8 mouse cellular contexts compared by ENCODE assay signal in the genomic region with DNA sequence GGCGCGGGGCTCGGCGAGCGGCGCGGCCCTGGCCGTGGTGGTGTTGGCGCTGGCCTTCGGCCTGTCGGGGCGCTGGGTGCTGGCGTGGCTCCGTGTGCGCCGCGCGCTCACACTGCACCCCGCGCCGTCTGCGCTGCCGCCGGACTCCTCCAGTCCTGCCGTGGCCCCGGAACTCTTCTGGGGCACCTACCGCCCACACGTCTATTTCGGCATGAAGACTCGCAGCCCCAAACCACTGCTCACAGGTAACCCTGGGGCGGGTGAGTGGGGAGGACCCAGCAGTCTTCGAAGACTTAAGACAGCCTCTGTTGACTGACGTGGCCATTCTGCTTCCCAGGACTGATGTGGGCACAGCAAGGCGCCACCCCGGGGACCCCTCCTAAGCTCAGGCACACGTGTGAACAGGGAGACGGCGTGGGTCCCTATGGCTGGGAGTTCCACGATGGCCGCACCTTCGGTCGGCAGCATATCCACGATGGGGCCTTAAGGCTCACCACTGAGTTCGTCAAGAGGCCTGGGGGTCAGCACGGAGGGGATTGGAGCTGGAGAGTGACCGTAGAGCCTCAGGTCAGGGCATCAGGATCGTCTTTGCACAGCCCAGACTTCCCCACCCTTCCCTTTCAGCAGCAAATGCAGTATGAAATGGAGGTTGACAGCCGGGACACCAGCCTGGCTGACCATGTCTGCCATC. TPM values are rescaled to one million over a fixed set of nuclear protein-coding genes. Genes with fewer than 3 reads are reported as not detected.
DNase-seq lines count a peak whose midpoint lies in the region; ATAC-seq and TF ChIP-seq lines count a peak whose summit lies in the region.

No protein-coding gene starts in this region.

- in situ Hi-C loops in Patski (cut with MboI; ENCODE audit: low pct_unique_long_range_greater_than_20kb): loop anchor here (5.0 kb wide), 1 partner anchor 41 kb away; a partner anchor contains a TSS

- no peak for TF ChIP-seq CTCF in Patski (IDR thresholded peaks at IDR 0.05)

- H3K9ac ChIP-seq in kidney, embryonic 16.5 days (replicated peaks; ENCODE audit: low read length): peak overlapping the region; percentile 69
- H3K9ac ChIP-seq in forebrain, embryonic 15.5 days (replicated peaks): peak overlapping the region; percentile 81
- peak overlapping the region; percentile 96 for H3K9ac ChIP-seq in liver, embryonic 13.5 days
- peak overlapping the region; percentile 66 for H3K9ac ChIP-seq in stomach, embryonic 15.5 days

- H3K27me3 ChIP-seq in kidney, embryonic 16.5 days (ENCODE audit: insufficient read depth, low read length): no peaks in the 10 kb centered on the region
- no peaks in the 10 kb centered on the region for H3K27me3 ChIP-seq in Patski
- H3K27me3 ChIP-seq in forebrain, embryonic 15.5 days: no peaks in the 10 kb centered on the region
- H3K27me3 ChIP-seq in liver, embryonic 13.5 days: no peaks in the 10 kb centered on the region
- no peaks in the 10 kb centered on the region for H3K27me3 ChIP-seq in stomach, embryonic 15.5 days (replicated peaks)

- peaks cover 41% of the 10 kb centered on the region for H3K4me1 ChIP-seq in kidney, embryonic 16.5 days (ENCODE audit: insufficient read depth, low read length)
- peaks cover 44% of the 10 kb centered on the region for H3K4me1 ChIP-seq in forebrain, embryonic 15.5 days
- H3K4me1 ChIP-seq in liver, embryonic 13.5 days (replicated peaks): peaks cover 84% of the 10 kb centered on the region
- H3K4me1 ChIP-seq in stomach, embryonic 15.5 days: peaks cover 39% of the 10 kb centered on the region

- peak overlapping the region; percentile 21; the same call in 1 of the 2 replicates for H3K27ac ChIP-seq in kidney, embryonic 16.5 days (ENCODE audit: low read length)
- peak overlapping the region; percentile 79 for H3K27ac ChIP-seq in forebrain, embryonic 15.5 days (replicated peaks)
- peak overlapping the region; percentile 93 for H3K27ac ChIP-seq in liver, embryonic 13.5 days
- peak overlapping the region; percentile 86 for H3K27ac ChIP-seq in stomach, embryonic 15.5 days

- DNase-seq in kidney, adult 8-10 months: no peak
- DNase-seq in Patski (ENCODE audit: low read depth, low spot score): no peak
- no peak for DNase-seq in liver, embryonic 13.5 days
- DNase-seq in urinary bladder, postnatal 10 days (ENCODE audit: low spot score): no peak
- DNase-seq in ovary, postnatal 36 days (ENCODE audit: low spot score): no peak

- POLR2A ChIA-PET in Patski (lab: Charles Lee): no interaction called here

- H3K4me3 ChIP-seq in kidney, embryonic 16.5 days (ENCODE audit: low read length): peak overlapping the region; percentile 72
- peak overlapping the region; percentile 77 for H3K4me3 ChIP-seq in forebrain, embryonic 15.5 days
- H3K4me3 ChIP-seq in liver, embryonic 13.5 days (replicated peaks): peak overlapping the region; percentile 89
- peak overlapping the region; percentile 68 for H3K4me3 ChIP-seq in stomach, embryonic 15.5 days (replicated peaks)

- ATAC-seq in kidney, embryonic 16.5 days (ENCODE audit: low FRiP score, low TSS enrichment): peak; percentile 59
- peak; percentile 63 for ATAC-seq in Patski
- ATAC-seq in forebrain, embryonic 15.5 days (replicated peaks): peak; percentile 62
- ATAC-seq in liver, embryonic 13.5 days (ENCODE audit: low read depth): peak; percentile 57
- peak; percentile 54 for ATAC-seq in stomach, embryonic 15.5 days (ENCODE audit: insufficient read depth, low FRiP score, low read depth)

- H3K9me3 ChIP-seq in kidney, embryonic 16.5 days (ENCODE audit: low read length): no peaks in the 10 kb centered on the region
- H3K9me3 ChIP-seq in forebrain, embryonic 15.5 days: no peaks in the 10 kb centered on the region
- no peaks in the 10 kb centered on the region for H3K9me3 ChIP-seq in liver, embryonic 13.5 days (replicated peaks)
- no peaks in the 10 kb centered on the region for H3K9me3 ChIP-seq in stomach, embryonic 15.5 days

- WGBS in kidney, embryonic 16.5 days: under 1% methylated on average over 41 of the region's 48 CpGs
- 1% methylated on average over 47 of the region's 48 CpGs for WGBS in forebrain, embryonic 15.5 days
- WGBS in liver, embryonic 13.5 days (ENCODE audit: insufficient replicate concordance): 2% methylated on average over 48 of the region's 48 CpGs
- 1% methylated on average over 38 of the region's 48 CpGs for WGBS in stomach, embryonic 15.5 days

- CTCF ChIA-PET in Patski (lab: Charles Lee): no interaction called here

- H3K4me2 ChIP-seq in kidney, embryonic 16.5 days (replicated peaks; ENCODE audit: low read depth, low read length): peak overlapping the region; percentile 90
- peak overlapping the region; percentile 97 for H3K4me2 ChIP-seq in forebrain, embryonic 15.5 days (replicated peaks)
- H3K4me2 ChIP-seq in liver, embryonic 13.5 days: peak overlapping the region; percentile 97
- peak overlapping the region; percentile 88 for H3K4me2 ChIP-seq in stomach, embryonic 15.5 days

- H3K36me3 ChIP-seq in kidney, embryonic 16.5 days (ENCODE audit: insufficient read depth, low read length): peaks cover 17% of the 10 kb centered on the region
- peaks cover 26% of the 10 kb centered on the region; the same call in 1 of the 2 replicates for H3K36me3 ChIP-seq in forebrain, embryonic 15.5 days
- H3K36me3 ChIP-seq in liver, embryonic 13.5 days: peaks cover 40% of the 10 kb centered on the region
- peaks cover 18% of the 10 kb centered on the region for H3K36me3 ChIP-seq in stomach, embryonic 15.5 days

RNA-seq across cellular contexts. Expression of a gene that starts 0.5 kb away (rescaled TPM):
- 10.6 and 34.9 TPM in 2 replicates for polyA plus RNA-seq in kidney, embryonic 16.5 days (2015; fragmentation: Nextera tagmentation; extraction: Ambion mirVana)
- 34.6 TPM for polyA plus RNA-seq in Patski (2021)
- 24.2 and 26.7 TPM in 2 replicates for polyA plus RNA-seq in forebrain, embryonic 15.5 days (2015; fragmentation: Nextera tagmentation; extraction: Ambion mirVana)
- polyA plus RNA-seq in liver, embryonic 13.5 days (2015; fragmentation: Nextera tagmentation; extraction: Ambion mirVana): 44.9 and 46.7 TPM in 2 replicates
- 53.6 and 58.0 TPM in 2 replicates for polyA plus RNA-seq in stomach, embryonic 15.5 days (2015; fragmentation: Nextera tagmentation; extraction: Ambion mirVana)

RNA-seq across cellular contexts. Expression of a gene that starts 5.5 kb away (rescaled TPM):
- 159 and 160 TPM in 2 replicates for polyA plus RNA-seq in kidney, embryonic 16.5 days (2015; fragmentation: Nextera tagmentation; extraction: Ambion mirVana)
- 95.1 TPM for polyA plus RNA-seq in Patski (2021)
- 229 and 231 TPM in 2 replicates for polyA plus RNA-seq in forebrain, embryonic 15.5 days (2015; fragmentation: Nextera tagmentation; extraction: Ambion mirVana)
- polyA plus RNA-seq in liver, embryonic 13.5 days (2015; fragmentation: Nextera tagmentation; extraction: Ambion mirVana): 30.4 and 32.3 TPM in 2 replicates
- 91.5 and 101 TPM in 2 replicates for polyA plus RNA-seq in stomach, embryonic 15.5 days (2015; fragmentation: Nextera tagmentation; extraction: Ambion mirVana)

RNA-seq across cellular contexts. Expression of a gene that starts 7.0 kb away (rescaled TPM):
- 131 and 143 TPM in 2 replicates for polyA plus RNA-seq in kidney, embryonic 16.5 days (2015; fragmentation: Nextera tagmentation; extraction: Ambion mirVana)
- 93.4 TPM for polyA plus RNA-seq in Patski (2021)
- polyA plus RNA-seq in forebrain, embryonic 15.5 days (2015; fragmentation: Nextera tagmentation; extraction: Ambion mirVana): 121 and 126 TPM in 2 replicates
- polyA plus RNA-seq in liver, embryonic 13.5 days (2015; fragmentation: Nextera tagmentation; extraction: Ambion mirVana): 94.5 and 99.8 TPM in 2 replicates
- 122 and 136 TPM in 2 replicates for polyA plus RNA-seq in stomach, embryonic 15.5 days (2015; fragmentation: Nextera tagmentation; extraction: Ambion mirVana)

RNA-seq across cellular contexts. Expression of a gene that starts 9.4 kb away (rescaled TPM):
- 14.2 TPM in 2 replicates for polyA plus RNA-seq in kidney, embryonic 16.5 days (2015; fragmentation: Nextera tagmentation; extraction: Ambion mirVana)
- 46.4 TPM for polyA plus RNA-seq in Patski (2021)
- 15.6 and 16.5 TPM in 2 replicates for polyA plus RNA-seq in forebrain, embryonic 15.5 days (2015; fragmentation: Nextera tagmentation; extraction: Ambion mirVana)
- 6.3 and 7.2 TPM in 2 replicates for polyA plus RNA-seq in liver, embryonic 13.5 days (2015; fragmentation: Nextera tagmentation; extraction: Ambion mirVana)
- polyA plus RNA-seq in stomach, embryonic 15.5 days (2015; fragmentation: Nextera tagmentation; extraction: Ambion mirVana): 11.3 and 11.4 TPM in 2 replicates

RNA-seq across cellular contexts. Expression of a gene that starts 14.4 kb away (rescaled TPM):
- 2.8 and 3.3 TPM in 2 replicates for polyA plus RNA-seq in kidney, embryonic 16.5 days (2015; fragmentation: Nextera tagmentation; extraction: Ambion mirVana)
- polyA plus RNA-seq in Patski (2021): 3.7 TPM
- 4.0 and 4.3 TPM in 2 replicates for polyA plus RNA-seq in forebrain, embryonic 15.5 days (2015; fragmentation: Nextera tagmentation; extraction: Ambion mirVana)
- 1.1 and 1.3 TPM in 2 replicates for polyA plus RNA-seq in liver, embryonic 13.5 days (2015; fragmentation: Nextera tagmentation; extraction: Ambion mirVana)
- polyA plus RNA-seq in stomach, embryonic 15.5 days (2015; fragmentation: Nextera tagmentation; extraction: Ambion mirVana): 2.7 and 2.8 TPM in 2 replicates

Comparison
In these comparisons a context has a peak if more than half of its experiments do, and no peak if none do; other contexts are left out.
1. H3K27ac ChIP-seq: peak in every context shown above with its lines; median percentile 93 in liver, embryonic 13.5 days; 86 in stomach, embryonic 15.5 days; 79 in forebrain, embryonic 15.5 days; 21 in kidney, embryonic 16.5 days.